Mouse (Mus musculus) liver, postnatal 0 days (tissue): ENCODE data around the gene Wtap. TPM values are rescaled to one million over a fixed set of nuclear protein-coding genes. Genes with fewer than 3 reads are reported as not detected.
"Not testable (repeated sequence)": the region's sequence is repeated elsewhere in the genome, so short reads cannot be mapped to it uniquely, and the experiment has no call there.

Experiments
- ATAC-seq: fragments of 200-750 bp; cut with Nextera tagmentation; 2 replicates; pipeline ENCODE4 v1.8.0; 2017; ENCODE audit warnings: mild to moderate bottlenecking, moderate library complexity
- DNase-seq: peaks from one replicate; pipeline ENCODE4 v3.0.0-alpha.2; 2016
- H3K27ac ChIP-seq: fragments of 300-500 bp; sonication (generic); 2 replicates; pipeline ENCODE4 v1.5.1; 2014; ENCODE audit warnings: antibody characterized with exemption, moderate library complexity, mild to moderate bottlenecking, low read depth
- H3K27me3 ChIP-seq: fragments of 300-500 bp; sonication (generic); 2 replicates; pipeline ENCODE4 v1.6.1; 2014; ENCODE audit warnings: low read length, control low read depth, mixed read lengths; ENCODE audit not compliant: insufficient read depth
- H3K36me3 ChIP-seq: fragments of 300-500 bp; sonication (generic); replicated peaks from 2 replicates; pipeline ENCODE4 v1.6.1; 2014; ENCODE audit warnings: mild to moderate bottlenecking, control low read depth, low read length, moderate library complexity, mixed read lengths; ENCODE audit not compliant: insufficient read depth
- H3K4me1 ChIP-seq: fragments of 300-500 bp; sonication (generic); 2 replicates; pipeline ENCODE4 v1.6.1; 2014; ENCODE audit warnings: antibody characterized with exemption, mild to moderate bottlenecking, control low read depth; ENCODE audit not compliant: insufficient read depth
- H3K4me2 ChIP-seq: fragments of 300-500 bp; sonication (generic); 2 replicates; pipeline ENCODE4 v1.6.1; 2014; ENCODE audit warnings: low read depth, mild to moderate bottlenecking, low read length, moderate library complexity, mixed read lengths
- H3K4me3 ChIP-seq: fragments of 300-500 bp; sonication (generic); 2 replicates; pipeline ENCODE4 v1.5.1; 2014; ENCODE audit warnings: low read depth, low read length
- H3K9ac ChIP-seq: fragments of 300-500 bp; sonication (generic); replicated peaks from 2 replicates; pipeline ENCODE4 v1.6.1; 2014; ENCODE audit warnings: mild to moderate bottlenecking, moderate library complexity
- H3K9me3 ChIP-seq: fragments of 300-500 bp; sonication (generic); 2 replicates; pipeline ENCODE4 v1.6.1; 2016; ENCODE audit warnings: mild to moderate bottlenecking, control low read depth, low read length, mixed read lengths
- CTCF ChIP-seq: sonication (generic); IDR thresholded peaks from 2 replicates; pipeline ENCODE4 v1.5.1; 2016; ENCODE audit warnings: antibody characterized with exemption, low read depth
- EP300 ChIP-seq: IDR thresholded peaks from 2 replicates; pipeline ENCODE4 v1.6.1; 2016; ENCODE audit warnings: antibody characterized with exemption, low read depth, mild to moderate bottlenecking
- WGBS: fragments of 180-500 bp; shearing (Covaris S2); extraction: QIAGEN DNeasy Blood & Tissue Kit; methylation state at CpG from one replicate; pipeline ENCODE4 v1.1.7; 2014; ENCODE audit not compliant: insufficient replicate concordance; 5-methylcytosine and 5-hydroxymethylcytosine counted together
- polyA plus RNA-seq: library from polyadenylated mRNA; unstranded; fragments of >200 nt; fragmentation: Nextera tagmentation; extraction: Ambion mirVana; gene quantifications from 2 replicates; pipeline ENCODE4 v1.2.1, GENCODE M21; 2015

Gene Wtap
- polyA plus RNA-seq, 1 experiment from 2014 or later: 54.6 TPM

GRCm38 (mm10) chr17:13006984-13007383 lies 13.0 kb upstream of the Wtap start:
- Histone ChIP-seq H3K4me1 (peaks cover 20% of the 10 kb centered on the region), H3K9me3 (no peaks in the 10 kb centered on the region), H3K27ac (no peak overlapping the region), H3K4me2 (peak overlapping the region; percentile 75), H3K36me3 (peaks cover 12% of the 10 kb centered on the region), H3K27me3 (no peaks in the 10 kb centered on the region), H3K4me3 (peak overlapping the region; percentile 72), H3K9ac (0 out of 2 replicates have a peak overlapping the region, but pooled peaks have one; percentile 28)
- ATAC-seq (no peak), DNase-seq (no peak)
- WGBS: 61% methylated on average over 5 of the region's 5 CpGs
- TF ChIP-seq CTCF: no peak
- no peak for TF ChIP-seq EP300

- H3K27ac ChIP-seq: peak within 1 kb of the TSS; percentile 68
- not testable (repeated sequence) for H3K9me3 ChIP-seq, DNase-seq, H3K27me3 ChIP-seq, ATAC-seq, H3K36me3 ChIP-seq
- H3K4me1 ChIP-seq: peaks cover 20% of the 10 kb centered on the region
- H3K4me3 ChIP-seq: peak within 1 kb of the TSS; percentile 72
- H3K4me2 ChIP-seq: peak within 1 kb of the TSS; percentile 75
- H3K9ac ChIP-seq: peak within 1 kb of the TSS; percentile 28; the same call in 1 of the 2 replicates
- WGBS: 95% methylated on average over 2 of the region's 2 CpGs
Observed at GRCm38 (mm10) chr17:13006546-13006945, 12.6 kb upstream of the Wtap start, which contains the start of gene Sod2. Gene Sod2, plus strand, starts transcription at chr17:13006846.

- H3K4me2 ChIP-seq, ATAC-seq, H3K27ac ChIP-seq, H3K9ac ChIP-seq, H3K9me3 ChIP-seq, H3K36me3 ChIP-seq, H3K4me3 ChIP-seq, H3K27me3 ChIP-seq, DNase-seq: not testable (repeated sequence)
- peaks cover 18% of the 10 kb centered on the region for H3K4me1 ChIP-seq
- WGBS: 79% methylated on average over 2 of the region's 2 CpGs
Observed at GRCm38 (mm10) chr17:13004436-13004835, 10.5 kb upstream of the Wtap start.

GRCm38 (mm10) chr17:13002243-13002642 lies 8.3 kb upstream of the Wtap start:
- H3K9me3 ChIP-seq, H3K27ac ChIP-seq, H3K36me3 ChIP-seq, H3K27me3 ChIP-seq, H3K4me1 ChIP-seq, H3K9ac ChIP-seq, H3K4me3 ChIP-seq, H3K4me2 ChIP-seq, ATAC-seq, DNase-seq: not testable (repeated sequence)
- 85% methylated on average over 5 of the region's 5 CpGs for WGBS

GRCm38 (mm10) chr17:12999069-12999468 lies 5.1 kb upstream of the Wtap start:
- ATAC-seq (no peak), DNase-seq (no peak)
- Histone ChIP-seq H3K9ac (no peak overlapping the region), H3K36me3 (no peaks in the 10 kb centered on the region), H3K4me2 (no peak overlapping the region), H3K27me3 (no peaks in the 10 kb centered on the region), H3K4me3 (no peak overlapping the region), H3K4me1 (no peaks in the 10 kb centered on the region), H3K9me3 (no peaks in the 10 kb centered on the region), H3K27ac (no peak overlapping the region)
- no peak for TF ChIP-seq CTCF
- TF ChIP-seq EP300: no peak
- 71% methylated on average over 6 of the region's 6 CpGs for WGBS

- DNase-seq (no peak), ATAC-seq (no peak)
- Histone ChIP-seq H3K4me1 (no peaks in the 10 kb centered on the region), H3K4me3 (no peak overlapping the region), H3K9ac (no peak overlapping the region), H3K4me2 (no peak overlapping the region), H3K27ac (no peak overlapping the region), H3K27me3 (no peaks in the 10 kb centered on the region), H3K9me3 (no peaks in the 10 kb centered on the region), H3K36me3 (no peaks in the 10 kb centered on the region)
- WGBS: 73% methylated on average over 5 of the region's 5 CpGs
- TF ChIP-seq CTCF (no peak), EP300 (no peak)
Observed at GRCm38 (mm10) chr17:12997890-12998289, 3.9 kb upstream of the Wtap start.

GRCm38 (mm10) chr17:12996345-12996744 lies 2.4 kb upstream of the Wtap start:
- Histone ChIP-seq H3K4me1 (no peaks in the 10 kb centered on the region), H3K4me2 (no peak overlapping the region), H3K9me3 (no peaks in the 10 kb centered on the region), H3K9ac (no peak overlapping the region), H3K36me3 (no peaks in the 10 kb centered on the region), H3K27me3 (no peaks in the 10 kb centered on the region), H3K27ac (no peak overlapping the region), H3K4me3 (no peak overlapping the region)
- DNase-seq (peak; percentile 58), ATAC-seq (no peak)
- 24% methylated on average over 3 of the region's 3 CpGs for WGBS
- peak; percentile 75 for TF ChIP-seq CTCF
- no peak for TF ChIP-seq EP300
